Mouse (Mus musculus): ENCODE measurements around the gene Olfr934.

Gene Olfr934

DNA sequence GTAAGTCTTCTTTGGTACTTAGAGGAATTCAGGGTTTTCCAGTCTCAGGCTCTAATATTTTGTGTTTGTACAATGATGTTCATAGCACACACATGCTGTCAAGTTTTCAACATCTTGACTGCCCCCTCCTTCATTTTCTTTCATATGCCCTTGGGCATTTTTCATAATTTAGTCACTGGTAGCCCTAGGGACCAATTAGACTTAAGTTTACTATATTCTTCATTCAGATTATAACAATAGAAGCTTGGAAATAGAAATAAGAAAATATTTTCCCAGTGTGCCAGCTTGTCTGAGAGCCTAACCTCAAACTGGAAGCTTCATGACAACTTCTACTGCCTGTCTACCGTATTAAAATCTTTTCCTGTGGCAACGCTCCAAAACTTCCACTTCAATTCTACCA lies at the start of gene Olfr934:
Gene Olfr934, minus strand, starts transcription at position 101 of the 400 bp plus-strand sequence.
- no peak for DNase-seq (ENCODE audit: low spot score)

DNA sequence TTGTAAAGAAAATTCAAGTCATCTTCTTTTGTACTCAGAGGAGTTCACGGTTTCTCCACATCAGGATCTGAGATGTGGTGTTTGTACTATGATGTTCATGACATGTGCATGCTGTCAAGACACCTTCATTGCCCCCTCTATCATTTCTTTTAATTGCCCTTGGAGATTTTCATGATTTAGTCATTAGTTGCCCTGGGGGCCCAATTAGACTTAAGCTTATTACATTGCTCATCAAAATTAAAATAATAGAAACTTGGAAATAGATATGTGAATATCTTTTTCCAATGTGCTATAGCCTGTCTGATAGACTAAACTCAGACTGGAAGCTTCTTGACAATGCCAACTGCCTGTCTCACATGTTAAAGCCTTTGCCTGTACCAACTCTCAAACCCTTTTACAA lies 35.2 kb upstream of the Olfr934 start, which contains the start of gene Olfr146:
Gene Olfr146, minus strand, starts transcription at position 101 of the 400 bp plus-strand sequence.
- no peak for DNase-seq (ENCODE audit: low spot score)

DNA sequence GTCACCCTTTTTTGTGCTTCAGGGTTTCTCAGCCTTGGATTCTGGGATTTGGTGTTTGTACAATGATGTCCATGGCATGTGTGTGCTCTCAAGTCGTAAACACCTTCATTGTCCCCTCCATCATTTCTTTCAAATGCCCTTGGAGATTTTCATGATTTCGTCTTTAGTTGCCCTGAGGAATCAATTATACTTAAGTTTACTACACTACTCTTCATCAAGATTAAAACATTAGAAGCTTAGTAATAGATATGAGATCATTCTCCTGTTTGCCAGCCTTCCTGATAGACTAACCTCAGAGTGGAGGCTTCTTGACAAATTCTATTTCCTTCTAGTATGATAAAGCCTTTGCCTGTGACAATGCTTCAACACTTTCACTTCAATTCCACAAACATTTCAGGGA lies 11.5 kb upstream of the Olfr934 start, which contains the start of gene Olfr935:
Gene Olfr935, minus strand, starts transcription at position 101 of the 400 bp plus-strand sequence.
- no peak for DNase-seq (ENCODE audit: low spot score)

DNA sequence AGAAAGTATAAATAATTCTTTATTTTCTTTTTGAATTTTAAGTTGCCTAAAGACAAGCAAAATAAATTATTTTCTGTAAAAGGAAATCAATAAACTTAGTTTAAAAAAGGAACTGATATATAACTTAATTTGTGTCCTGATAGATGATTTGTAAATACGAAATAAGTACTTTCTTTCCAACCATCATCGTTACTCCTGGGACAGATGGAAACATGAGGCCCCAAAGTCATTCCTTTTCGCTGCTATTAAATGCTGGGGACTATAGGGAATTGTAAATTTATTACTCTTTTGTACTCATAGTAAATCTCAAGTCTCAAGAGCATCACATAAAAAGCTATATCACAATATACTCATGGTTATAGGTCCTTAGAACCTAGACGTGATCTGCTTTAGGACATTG lies 16.1 kb downstream of the Olfr934 start, which contains the start of gene Olfr933:
Gene Olfr933, plus strand, starts transcription at position 301 of the 400 bp plus-strand sequence.
- DNase-seq (ENCODE audit: low spot score), result no peak

DNA sequence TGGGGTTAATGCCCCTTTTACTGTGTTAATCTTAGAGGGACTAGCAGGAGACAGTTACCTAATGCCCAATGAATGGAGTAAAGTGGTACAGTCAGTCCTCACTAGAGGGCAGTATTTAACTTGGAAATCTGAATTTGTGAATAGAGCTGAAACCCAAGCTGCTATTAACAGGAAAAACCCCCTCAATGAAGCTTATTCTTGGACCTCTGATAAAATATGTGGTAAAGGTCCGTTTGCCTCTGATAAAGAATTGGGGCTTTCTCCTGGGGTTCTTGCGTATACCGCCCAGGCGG lies 34.0 kb downstream of the Olfr934 start:
- no peak for DNase-seq (ENCODE audit: low spot score)

DNA sequence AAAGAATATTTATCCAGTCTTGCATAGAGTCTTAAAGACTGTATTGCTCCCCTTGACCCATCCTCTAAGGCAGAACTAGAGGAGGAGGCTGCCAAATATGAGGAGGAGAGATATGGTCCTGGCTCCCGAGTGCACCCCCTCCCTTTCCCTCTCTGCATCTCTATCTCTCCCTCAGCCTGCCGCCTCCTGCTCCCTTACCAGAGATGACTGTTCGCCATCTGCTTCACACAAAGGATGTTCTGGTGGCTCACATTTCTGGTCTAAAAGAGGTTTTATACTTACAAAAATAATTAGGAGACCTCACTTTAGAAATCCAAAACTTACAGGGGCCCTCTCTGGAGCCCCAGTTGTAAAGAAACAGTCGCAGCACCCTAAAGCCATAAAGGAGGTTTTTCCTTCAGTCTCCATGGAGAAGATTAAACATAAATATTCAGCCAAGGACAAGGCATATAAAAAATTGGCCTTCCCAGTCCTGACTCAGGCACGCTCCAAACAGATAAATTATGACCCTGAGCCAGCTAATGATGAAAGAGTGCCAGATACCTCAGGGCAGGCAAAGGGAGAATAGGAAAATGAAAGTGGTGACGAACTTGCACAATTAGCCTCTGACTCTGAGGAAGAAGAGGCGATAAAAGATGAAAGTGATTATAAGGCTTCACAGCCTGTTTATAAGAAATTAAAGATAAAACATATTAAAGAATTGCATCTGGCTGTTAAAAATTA lies 34.6 kb downstream of the Olfr934 start:
- DNase-seq (ENCODE audit: low spot score), result no peak
